Mouse (Mus musculus) ES-E14 (cell line): ENCODE data around the gene Anks3. TPM values are rescaled to one million over a fixed set of nuclear protein-coding genes. Genes with fewer than 3 reads are reported as not detected.

Source experiments
- DNase-seq: peaks from one replicate; pipeline ENCODE4 v3.0.0-alpha.2; 2013; ENCODE audit warnings: low read depth, low spot score
- H3K27ac ChIP-seq: 2 replicates; pipeline ENCODE4 v1.5.1; 2012; ENCODE audit warnings: low read depth, mild to moderate bottlenecking, low read length, moderate library complexity, mixed read lengths; ENCODE audit not compliant: poor library complexity, insufficient read depth, severe bottlenecking
- H3K36me3 ChIP-seq: 2 replicates; pipeline ENCODE4 v1.6.1; 2012; ENCODE audit warnings: mild to moderate bottlenecking, low read length, moderate library complexity, mixed read lengths; ENCODE audit not compliant: control insufficient read depth, poor library complexity, insufficient read depth, severe bottlenecking
- H3K4me1 ChIP-seq, 2 experiments: fragments of 150-350 bp in 1 of 2; sonication (generic) in 1 of 2; 2 replicates each; pipeline ENCODE4 v1.6.1; 2012; ENCODE audit warnings: low read length in 2 of 2, mild to moderate bottlenecking in 1 of 2, mixed read lengths in 1 of 2; ENCODE audit not compliant: control insufficient read depth in 2 of 2, insufficient read depth in 2 of 2, poor library complexity in 1 of 2
- H3K4me3 ChIP-seq, 2 experiments: fragments of 150-350 bp in 1 of 2; sonication (generic) in 1 of 2; 2 replicates each; pipeline ENCODE4 v1.5.1; 2012; ENCODE audit warnings: low read length in 2 of 2, low read depth in 1 of 2, mild to moderate bottlenecking in 1 of 2, mixed read lengths in 1 of 2; ENCODE audit not compliant: insufficient read depth in 1 of 2, poor library complexity in 1 of 2, severe bottlenecking in 1 of 2
- H3K9ac ChIP-seq: 2 replicates; pipeline ENCODE4 v1.6.1; 2012; ENCODE audit warnings: low read depth, mild to moderate bottlenecking, low read length, mixed read lengths; ENCODE audit not compliant: poor library complexity, insufficient read depth, severe bottlenecking
- H3K9me3 ChIP-seq: fragments of 150-350 bp; sonication (generic); 2 replicates; pipeline ENCODE4 v1.6.1; 2012; ENCODE audit warnings: low read depth, mild to moderate bottlenecking, low read length; ENCODE audit not compliant: control insufficient read depth, insufficient read depth
- CHD2 ChIP-seq: IDR thresholded peaks from 2 replicates; pipeline ENCODE4 v1.6.1; 2014; ENCODE audit warnings: mild to moderate bottlenecking, low read depth, low read length, inconsistent platforms
- HCFC1 ChIP-seq: IDR thresholded peaks from 2 replicates; pipeline ENCODE4 v1.6.1; 2012; ENCODE audit warnings: low read length, inconsistent platforms, borderline replicate concordance; ENCODE audit not compliant: insufficient read depth
- MAFK ChIP-seq: IDR thresholded peaks from 2 replicates; pipeline ENCODE4 v1.6.1; 2014; ENCODE audit warnings: mild to moderate bottlenecking, low read depth, low read length, inconsistent platforms; ENCODE audit not compliant: insufficient read depth
- ZC3H11A ChIP-seq: IDR thresholded peaks from 2 replicates; pipeline ENCODE4 v1.6.1; 2012; ENCODE audit warnings: low read depth, mild to moderate bottlenecking, inconsistent platforms, low read length, borderline replicate concordance
- ZNF384 ChIP-seq: IDR thresholded peaks from 2 replicates; pipeline ENCODE4 v1.6.1; 2012; ENCODE audit warnings: low read depth, low read length, inconsistent platforms
- in situ Hi-C, 2 experiments: fragments of 600-800 bp; cut with MboI; formaldehyde crosslinking; loops; one replicate each; pipeline ENCODE4 v1.15.1; 2025; ENCODE audit warnings: low sequenced_read_pairs in 2 of 2, inconsistent platforms in 1 of 2; ENCODE audit not compliant: unreplicated experiment in 2 of 2
- total RNA-seq: library from RNA; depleted of rRNA; stranded (reverse); fragments of 300-350 nt; gene quantifications from 2 replicates; pipeline ENCODE4 v1.2.3, GENCODE M21; 2012

Gene Anks3
- total RNA-seq, 1 experiment = 34.9 TPM

DNA sequence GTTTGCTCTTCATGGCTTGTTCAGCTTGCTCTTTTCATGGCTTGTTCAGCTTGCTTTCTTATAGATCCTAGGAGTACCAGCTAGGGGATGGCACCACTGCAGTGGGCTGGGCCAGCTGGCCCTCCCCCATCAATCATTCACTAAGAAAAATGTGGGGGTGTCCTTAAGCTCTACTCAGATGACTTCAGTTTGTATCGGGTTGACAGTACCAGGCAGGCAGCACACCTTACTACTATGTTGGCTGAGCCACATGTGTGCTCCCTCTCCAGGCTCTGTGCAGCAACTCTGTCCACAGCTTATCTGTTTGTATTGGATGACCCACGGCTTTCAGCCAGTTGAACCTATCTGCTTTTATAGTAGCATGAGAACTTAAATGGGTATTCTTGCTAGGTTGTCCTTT lies 35.5 kb downstream of the Anks3 start:
- Histone ChIP-seq H3K9me3 (no peaks in the 10 kb centered on the region), H3K36me3 (peaks cover 29% of the 10 kb centered on the region; the same call in 1 of the 2 replicates), H3K9ac (no peak overlapping the region), H3K4me1 (no peaks in the 10 kb centered on the region), H3K27ac (no peak overlapping the region), H3K4me3 (no peak overlapping the region)
- in situ Hi-C loops = no loop called here
- no peak for DNase-seq
- TF ChIP-seq ZNF384 (no peak), MAFK (no peak), HCFC1 (no peak)

DNA sequence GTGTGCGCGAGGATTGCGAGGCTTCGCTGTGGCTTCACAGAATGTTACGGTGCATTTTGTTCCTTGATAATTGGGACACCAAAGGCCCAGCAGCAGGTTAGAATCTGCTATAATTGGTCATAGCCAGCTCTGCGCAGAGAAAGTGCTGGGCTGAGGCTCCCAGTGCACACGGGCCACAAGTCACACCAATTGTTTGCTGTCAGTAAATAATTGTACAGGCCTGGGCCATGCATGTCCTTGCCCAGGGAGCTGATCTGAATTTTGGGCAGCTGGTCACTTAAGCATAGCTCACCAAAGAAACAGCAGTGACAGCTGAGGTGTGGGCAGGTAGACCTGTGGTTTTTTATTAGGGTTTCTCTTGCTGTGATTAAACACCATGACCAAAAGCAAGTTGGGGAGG lies 36.0 kb downstream of the Anks3 start:
- Histone ChIP-seq H3K36me3 (peaks cover 32% of the 10 kb centered on the region; the same call in 1 of the 2 replicates), H3K27ac (no peak overlapping the region), H3K4me3 (no peak overlapping the region), H3K9me3 (no peaks in the 10 kb centered on the region), H3K9ac (no peak overlapping the region), H3K4me1 (no peaks in the 10 kb centered on the region)
- DNase-seq = no peak
- in situ Hi-C loops = no loop called here
- TF ChIP-seq ZNF384 (no peak), HCFC1 (no peak), MAFK (no peak), CHD2 (no peak), ZC3H11A (no peak)

DNA sequence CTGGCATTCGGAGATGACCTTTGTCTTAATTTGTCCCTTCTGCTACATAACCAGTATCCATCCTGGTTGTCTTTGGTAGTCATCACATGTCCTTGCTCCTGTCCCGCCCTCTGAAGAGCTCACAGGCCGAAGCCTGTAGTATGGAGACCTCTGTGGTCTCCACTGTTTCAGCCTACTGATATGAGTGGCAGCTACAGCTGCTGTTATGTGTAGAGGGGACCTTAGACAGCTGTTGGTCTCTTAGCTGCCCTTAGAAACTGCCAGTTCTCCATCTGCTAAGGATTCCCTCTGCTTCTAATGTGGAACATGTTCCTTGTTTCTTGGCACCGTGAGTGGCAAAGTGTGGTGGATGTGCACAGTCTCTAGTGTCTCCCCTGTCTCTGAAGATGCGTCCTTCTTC lies 40.0 kb downstream of the Anks3 start:
- no peak overlapping the region for H3K4me3 ChIP-seq
- no peaks in the 10 kb centered on the region for H3K4me1 ChIP-seq
- no peaks in the 10 kb centered on the region for H3K9me3 ChIP-seq
- in situ Hi-C loops = no loop called here
- no peak for TF ChIP-seq ZC3H11A
- TF ChIP-seq CHD2 = no peak
- H3K9ac ChIP-seq = no peak overlapping the region
- no peak overlapping the region for H3K27ac ChIP-seq
- DNase-seq = no peak
- H3K36me3 ChIP-seq = peaks cover 26% of the 10 kb centered on the region; the same call in 1 of the 2 replicates

DNA sequence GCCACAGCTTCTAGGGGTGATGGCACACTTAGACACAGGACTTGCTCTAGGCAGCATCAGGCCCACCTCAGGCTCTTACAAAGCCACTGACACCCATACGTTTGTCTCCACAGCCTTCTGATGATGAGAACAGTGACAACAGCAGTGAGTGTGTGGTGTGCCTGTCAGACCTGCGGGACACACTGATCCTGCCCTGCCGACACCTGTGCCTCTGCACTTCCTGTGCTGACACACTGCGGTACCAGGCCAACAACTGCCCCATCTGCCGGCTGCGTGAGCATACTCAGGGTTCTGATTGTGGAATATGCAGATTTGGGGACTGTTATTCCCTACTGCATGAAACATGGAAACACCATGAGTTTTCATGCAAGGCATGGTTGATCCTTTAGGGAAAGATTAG lies 41.5 kb downstream of the Anks3 start:
- no peaks in the 10 kb centered on the region for H3K4me1 ChIP-seq
- no peak for DNase-seq
- TF ChIP-seq ZC3H11A = no peak
- no peak for TF ChIP-seq HCFC1
- no peak for TF ChIP-seq ZNF384
- TF ChIP-seq MAFK = no peak
- TF ChIP-seq CHD2 = no peak
- H3K9ac ChIP-seq = no peak overlapping the region
- in situ Hi-C loops = no loop called here
- H3K4me3 ChIP-seq = no peak overlapping the region
- H3K27ac ChIP-seq = no peak overlapping the region
- no peaks in the 10 kb centered on the region for H3K9me3 ChIP-seq
- H3K36me3 ChIP-seq = peaks cover 19% of the 10 kb centered on the region; the same call in 1 of the 2 replicates

DNA sequence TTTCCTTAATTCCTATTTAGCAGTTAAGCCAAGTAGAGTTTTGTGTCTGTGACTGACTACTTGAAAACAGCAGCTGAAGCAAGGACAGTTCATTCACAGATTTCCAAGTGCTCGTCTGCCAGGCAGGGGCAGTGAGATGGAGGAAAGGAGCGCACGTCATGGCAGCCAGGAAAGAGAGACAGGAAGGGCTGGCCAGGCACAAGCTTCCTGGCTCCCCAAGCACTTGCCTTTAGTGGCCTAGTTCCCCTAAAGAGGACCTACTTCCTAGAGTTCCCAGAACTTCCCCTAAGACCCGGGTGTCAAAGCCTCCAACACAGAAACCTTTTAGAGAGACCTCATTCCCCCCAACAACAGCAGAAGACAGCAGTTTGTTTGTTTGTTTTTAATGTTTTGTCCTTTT lies 43.4 kb downstream of the Anks3 start:
- no peak for TF ChIP-seq ZNF384
- TF ChIP-seq MAFK = no peak
- TF ChIP-seq CHD2 = no peak
- Histone ChIP-seq H3K9ac (no peak overlapping the region), H3K4me1 (peaks cover 0 to 6% of the 10 kb centered on the region in 2 experiments; a peak in 1 of 4 replicates), H3K36me3 (peaks cover 22% of the 10 kb centered on the region; the same call in 1 of the 2 replicates), H3K27ac (no peak overlapping the region), H3K9me3 (no peaks in the 10 kb centered on the region), H3K4me3 (no peak overlapping the region)
- in situ Hi-C loops = no loop called here
- DNase-seq = no peak
